Mouse (Mus musculus) kidney, embryonic 16.5 days (tissue): ENCODE results near the gene Kmt2e. TPM values are rescaled to one million over a fixed set of nuclear protein-coding genes. Genes with fewer than 3 reads are reported as not detected.
A peak's percentile ranks its signal among the peaks of the same experiment; 100 is the strongest.

Source experiments
- ATAC-seq: fragments of 200-750 bp; cut with Nextera tagmentation; 2 replicates; pipeline ENCODE4 v1.8.0; 2017; ENCODE audit warnings: moderate TSS enrichment; ENCODE audit not compliant: low FRiP score, low TSS enrichment
- H3K27ac ChIP-seq: fragments of 300-500 bp; sonication (generic); 2 replicates; pipeline ENCODE4 v1.5.1; 2014; ENCODE audit warnings: low read length
- H3K27me3 ChIP-seq: fragments of 300-500 bp; sonication (generic); 2 replicates; pipeline ENCODE4 v1.6.1; 2014; ENCODE audit warnings: low read length, control low read depth, mixed read lengths; ENCODE audit not compliant: insufficient read depth
- H3K36me3 ChIP-seq: fragments of 300-500 bp; sonication (generic); 2 replicates; pipeline ENCODE4 v1.6.1; 2014; ENCODE audit warnings: low read length, control low read depth, mixed read lengths; ENCODE audit not compliant: insufficient read depth
- H3K4me1 ChIP-seq: fragments of 300-500 bp; sonication (generic); 2 replicates; pipeline ENCODE4 v1.6.1; 2014; ENCODE audit warnings: low read length, control low read depth, mixed read lengths; ENCODE audit not compliant: insufficient read depth
- H3K4me2 ChIP-seq: fragments of 300-500 bp; sonication (generic); replicated peaks from 2 replicates; pipeline ENCODE4 v1.6.1; 2014; ENCODE audit warnings: low read depth, low read length
- H3K4me3 ChIP-seq: fragments of 300-500 bp; sonication (generic); 2 replicates; pipeline ENCODE4 v1.5.1; 2014; ENCODE audit warnings: mild to moderate bottlenecking, low read length
- H3K9ac ChIP-seq: fragments of 300-500 bp; sonication (generic); replicated peaks from 2 replicates; pipeline ENCODE4 v1.6.1; 2014; ENCODE audit warnings: low read length
- H3K9me3 ChIP-seq: fragments of 300-500 bp; sonication (generic); 2 replicates; pipeline ENCODE4 v1.6.1; 2016; ENCODE audit warnings: low read length, control low read depth
- WGBS: fragments of 180-500 bp; shearing (Covaris S2); extraction: QIAGEN DNeasy Blood & Tissue Kit; methylation state at CpG from one replicate; pipeline ENCODE4 v1.1.7; 2014; 5-methylcytosine and 5-hydroxymethylcytosine counted together
- polyA plus RNA-seq: library from polyadenylated mRNA; unstranded; fragments of >200 nt; fragmentation: Nextera tagmentation; extraction: Ambion mirVana; gene quantifications from 2 replicates; pipeline ENCODE4 v1.2.1, GENCODE M21; 2015

Gene Kmt2e
- polyA plus RNA-seq, 1 experiment from 2014 or later = 98.8 TPM

- no peak overlapping the region for H3K27ac ChIP-seq
These were observed 74.4 kb downstream of the Kmt2e start for GRCm38 (mm10) chr5:23508630-23509029.

GRCm38 (mm10) chr5:23511456-23511855 lies 77.2 kb downstream of the Kmt2e start:
- Histone ChIP-seq H3K27me3 (no peaks in the 10 kb centered on the region), H3K4me1 (no peaks in the 10 kb centered on the region), H3K36me3 (peaks cover 33% of the 10 kb centered on the region), H3K9me3 (no peaks in the 10 kb centered on the region), H3K4me2 (no peak overlapping the region), H3K4me3 (no peak overlapping the region), H3K9ac (no peak overlapping the region), H3K27ac (no peak overlapping the region)
- no peak for ATAC-seq
- 95% methylated on average over 5 of the region's 5 CpGs for WGBS

More at GRCm38 (mm10) chr5:23508630-23509029, 74.4 kb downstream of the Kmt2e start:
- no peak overlapping the region for H3K9ac ChIP-seq
- no peak overlapping the region for H3K4me2 ChIP-seq
- ATAC-seq = no peak
- H3K4me3 ChIP-seq = no peak overlapping the region
- H3K27me3 ChIP-seq = no peaks in the 10 kb centered on the region
- H3K9me3 ChIP-seq = no peaks in the 10 kb centered on the region
- peaks cover 22% of the 10 kb centered on the region for H3K36me3 ChIP-seq
- no peaks in the 10 kb centered on the region for H3K4me1 ChIP-seq
- 94% methylated on average over 6 of the region's 6 CpGs for WGBS

GRCm38 (mm10) chr5:23512556-23512955 lies 78.3 kb downstream of the Kmt2e start:
- no peak overlapping the region for H3K27ac ChIP-seq
- no peak overlapping the region for H3K4me3 ChIP-seq
- ATAC-seq = no peak
- no peak overlapping the region for H3K4me2 ChIP-seq
- H3K27me3 ChIP-seq = no peaks in the 10 kb centered on the region
- no peaks in the 10 kb centered on the region for H3K4me1 ChIP-seq
- 94% methylated on average over 7 of the region's 7 CpGs for WGBS
- peaks cover 33% of the 10 kb centered on the region for H3K36me3 ChIP-seq
- no peaks in the 10 kb centered on the region for H3K9me3 ChIP-seq
- H3K9ac ChIP-seq = no peak overlapping the region

- H3K27ac ChIP-seq = no peak overlapping the region
- H3K9ac ChIP-seq = no peak overlapping the region
- no peak for ATAC-seq
- no peaks in the 10 kb centered on the region for H3K9me3 ChIP-seq
- no peak overlapping the region for H3K4me2 ChIP-seq
- no peak overlapping the region for H3K4me3 ChIP-seq
- H3K27me3 ChIP-seq = no peaks in the 10 kb centered on the region
- H3K36me3 ChIP-seq = peaks cover 34% of the 10 kb centered on the region
- H3K4me1 ChIP-seq = peaks cover under 1% of the 10 kb centered on the region
- WGBS = 91% methylated on average over 13 of the region's 13 CpGs
These were observed 79.2 kb downstream of the Kmt2e start for GRCm38 (mm10) chr5:23513468-23513867.

- H3K4me3 ChIP-seq = no peak overlapping the region
- H3K27me3 ChIP-seq = no peaks in the 10 kb centered on the region
- H3K4me2 ChIP-seq = no peak overlapping the region
- ATAC-seq = no peak
- H3K36me3 ChIP-seq = peaks cover 30% of the 10 kb centered on the region
- WGBS = 91% methylated on average over 10 of the region's 10 CpGs
- H3K9me3 ChIP-seq = no peaks in the 10 kb centered on the region
- peaks cover 6% of the 10 kb centered on the region for H3K4me1 ChIP-seq
- no peak overlapping the region for H3K9ac ChIP-seq
- no peak overlapping the region for H3K27ac ChIP-seq
These were observed 80.8 kb downstream of the Kmt2e start for GRCm38 (mm10) chr5:23515038-23515437.

- Histone ChIP-seq H3K4me3 (no peak overlapping the region), H3K27ac (no peak overlapping the region), H3K4me2 (no peak overlapping the region), H3K36me3 (peaks cover 35% of the 10 kb centered on the region), H3K4me1 (peaks cover 6% of the 10 kb centered on the region), H3K27me3 (no peaks in the 10 kb centered on the region), H3K9me3 (no peaks in the 10 kb centered on the region), H3K9ac (no peak overlapping the region)
- ATAC-seq = no peak
- 89% methylated on average over 3 of the region's 3 CpGs for WGBS
These were observed 82.7 kb downstream of the Kmt2e start for GRCm38 (mm10) chr5:23516962-23517361.

- Histone ChIP-seq H3K4me1 (peaks cover 6% of the 10 kb centered on the region), H3K4me2 (no peak overlapping the region), H3K27me3 (no peaks in the 10 kb centered on the region), H3K4me3 (no peak overlapping the region), H3K9me3 (no peaks in the 10 kb centered on the region), H3K36me3 (peaks cover 33% of the 10 kb centered on the region), H3K9ac (no peak overlapping the region), H3K27ac (no peak overlapping the region)
- no peak for ATAC-seq
- WGBS = 85% methylated on average over 4 of the region's 4 CpGs
These were observed 83.6 kb downstream of the Kmt2e start for GRCm38 (mm10) chr5:23517839-23518238.

GRCm38 (mm10) chr5:23518673-23519072 lies 84.4 kb downstream of the Kmt2e start:
- peak; percentile 51; the same call in 1 of the 2 replicates for ATAC-seq
- Histone ChIP-seq H3K9ac (no peak overlapping the region), H3K27ac (0 out of 2 replicates have a peak overlapping the region, but pooled peaks have one; percentile 20), H3K4me1 (peaks cover 6% of the 10 kb centered on the region), H3K4me2 (no peak overlapping the region), H3K36me3 (peaks cover 29% of the 10 kb centered on the region), H3K4me3 (no peak overlapping the region), H3K27me3 (no peaks in the 10 kb centered on the region), H3K9me3 (no peaks in the 10 kb centered on the region)
- WGBS = 36% methylated on average over 3 of the region's 3 CpGs

- H3K4me2 ChIP-seq = no peak overlapping the region
- 96% methylated on average over 3 of the region's 3 CpGs for WGBS
- H3K4me3 ChIP-seq = no peak overlapping the region
- H3K4me1 ChIP-seq = peaks cover 6% of the 10 kb centered on the region
- peaks cover 31% of the 10 kb centered on the region for H3K36me3 ChIP-seq
- ATAC-seq = no peak
- no peak overlapping the region for H3K9ac ChIP-seq
- no peaks in the 10 kb centered on the region for H3K9me3 ChIP-seq
- no peak overlapping the region for H3K27ac ChIP-seq
- H3K27me3 ChIP-seq = no peaks in the 10 kb centered on the region
These were observed 85.4 kb downstream of the Kmt2e start for GRCm38 (mm10) chr5:23519679-23520078.

- H3K4me2 ChIP-seq = no peak overlapping the region
- no peak overlapping the region for H3K4me3 ChIP-seq
- peaks cover 26% of the 10 kb centered on the region for H3K36me3 ChIP-seq
- no peak overlapping the region for H3K9ac ChIP-seq
- peaks cover 6% of the 10 kb centered on the region for H3K4me1 ChIP-seq
- WGBS = 63% methylated on average over 1 of the region's 1 CpGs
- ATAC-seq = no peak
- H3K27ac ChIP-seq = no peak overlapping the region
- no peaks in the 10 kb centered on the region for H3K27me3 ChIP-seq
- H3K9me3 ChIP-seq = no peaks in the 10 kb centered on the region
These were observed 87.4 kb downstream of the Kmt2e start for GRCm38 (mm10) chr5:23521645-23522044.
